In the genomic region with DNA sequence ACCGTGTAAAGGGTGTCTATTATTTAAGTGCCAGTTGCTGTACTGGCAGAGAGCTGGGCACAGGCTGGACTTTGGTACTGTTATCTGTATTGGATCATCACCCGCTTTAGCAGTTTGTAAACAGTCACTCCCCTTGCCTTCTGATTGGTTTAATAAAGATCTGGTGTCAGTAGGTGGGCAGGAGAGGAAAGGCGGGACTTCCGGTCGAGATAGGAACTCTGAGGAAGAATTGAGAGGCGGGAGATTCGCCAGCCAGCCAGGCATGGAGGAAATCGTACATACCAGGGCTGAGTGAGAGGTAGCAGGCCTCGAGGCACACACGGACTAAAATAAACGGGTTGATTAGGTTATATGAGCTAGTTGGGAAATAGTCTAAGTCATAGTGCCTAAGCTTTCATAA, we compare ENCODE assay signal across 9 mouse cellular contexts. TPM values are rescaled to one million over a fixed set of nuclear protein-coding genes. Genes with fewer than 3 reads are reported as not detected.
DNase-seq lines count a peak whose midpoint lies in the region; ATAC-seq lines count a peak whose summit lies in the region.
"Had no signal": no experiment of that assay in that cellular context is flagged by ENCODE, and none has a peak within 500 bp of the region (broad histone marks: within the 10 kb centered on the region; RNA-seq: fewer than 3 reads in every experiment).

No protein-coding gene starts in this region.

- ATAC-seq in midbrain, embryonic 14.5 days (ENCODE audit: low FRiP score, low TSS enrichment) = no peak
- no peak for ATAC-seq in midbrain, embryonic 13.5 days
- no peak for ATAC-seq in heart, embryonic 16.5 days (replicated peaks; ENCODE audit: extremely low read depth, insufficient read depth, low FRiP score)
- peak; percentile 67 for ATAC-seq in liver, embryonic 11.5 days (replicated peaks; ENCODE audit: low FRiP score)
- no peak for ATAC-seq in midbrain, embryonic 11.5 days (ENCODE audit: low FRiP score)

- H3K4me1 ChIP-seq in midbrain, embryonic 14.5 days (ENCODE audit: control insufficient read depth, insufficient read depth, low read length) = no peaks in the 10 kb centered on the region
- no peaks in the 10 kb centered on the region for H3K4me1 ChIP-seq in midbrain, embryonic 13.5 days (replicated peaks)
- H3K4me1 ChIP-seq in heart, embryonic 16.5 days (ENCODE audit: control insufficient read depth, insufficient read depth, low read length) = no peaks in the 10 kb centered on the region
- H3K4me1 ChIP-seq in liver, embryonic 11.5 days (replicated peaks; ENCODE audit: control insufficient read depth, insufficient read depth, low read length) = no peaks in the 10 kb centered on the region; the same call in 1 of the 2 replicates
- no peaks in the 10 kb centered on the region for H3K4me1 ChIP-seq in midbrain, embryonic 11.5 days (ENCODE audit: control insufficient read depth, insufficient read depth, low read length)
- H3K4me1 ChIP-seq: limb, embryonic 15.5 days had no signal

- no peak overlapping the region for H3K4me3 ChIP-seq in midbrain, embryonic 14.5 days (replicated peaks; ENCODE audit: low read depth, low read length)
- no peak overlapping the region for H3K4me3 ChIP-seq in midbrain, embryonic 13.5 days (replicated peaks)
- no peak overlapping the region for H3K4me3 ChIP-seq in heart, embryonic 16.5 days (ENCODE audit: low read length)
- H3K4me3 ChIP-seq in liver, embryonic 11.5 days (ENCODE audit: low read depth, low read length) = no peak overlapping the region
- no peak overlapping the region for H3K4me3 ChIP-seq in midbrain, embryonic 11.5 days (ENCODE audit: low read depth, low read length)
- H3K4me3 ChIP-seq: limb, embryonic 15.5 days had no signal

- H3K27me3 ChIP-seq in midbrain, embryonic 14.5 days (ENCODE audit: control insufficient read depth, insufficient read depth, low read length) = no peaks in the 10 kb centered on the region
- H3K27me3 ChIP-seq in midbrain, embryonic 13.5 days = peaks cover 9% of the 10 kb centered on the region; the same call in 1 of the 2 replicates
- no peaks in the 10 kb centered on the region for H3K27me3 ChIP-seq in heart, embryonic 16.5 days (ENCODE audit: control insufficient read depth, insufficient read depth, low read length)
- no peaks in the 10 kb centered on the region for H3K27me3 ChIP-seq in liver, embryonic 11.5 days (replicated peaks; ENCODE audit: control insufficient read depth, insufficient read depth, low read length)
- no peaks in the 10 kb centered on the region for H3K27me3 ChIP-seq in midbrain, embryonic 11.5 days (ENCODE audit: control insufficient read depth, insufficient read depth, low read length)

- WGBS in midbrain, embryonic 14.5 days = 45% methylated on average over 11 of the region's 11 CpGs
- 51% methylated on average over 11 of the region's 11 CpGs for WGBS in midbrain, embryonic 13.5 days
- 29% methylated on average over 11 of the region's 11 CpGs for WGBS in heart, embryonic 16.5 days
- 27% methylated on average over 11 of the region's 11 CpGs for WGBS in liver, embryonic 11.5 days
- 45% methylated on average over 11 of the region's 11 CpGs for WGBS in midbrain, embryonic 11.5 days

- peak; percentile 32 for DNase-seq in midbrain, embryonic 14.5 days
- peak; percentile 55 for DNase-seq in adrenal gland, adult 8-10 months
- DNase-seq in liver, embryonic 11.5 days (ENCODE audit: low spot score) = no peak
- peak; percentile 26 to 45 for DNase-seq in spleen, adult 18-20 months
- no peak for DNase-seq in midbrain, embryonic 11.5 days (ENCODE audit: low spot score, missing footprints)
- no peak for DNase-seq in frontal cortex, postnatal 14 days (ENCODE audit: low spot score in 2 of 2)

- no peak overlapping the region for H3K27ac ChIP-seq in midbrain, embryonic 14.5 days (replicated peaks; ENCODE audit: low read depth, low read length)
- no peak overlapping the region for H3K27ac ChIP-seq in midbrain, embryonic 13.5 days
- no peak overlapping the region for H3K27ac ChIP-seq in heart, embryonic 16.5 days (ENCODE audit: low read length)
- no peak overlapping the region for H3K27ac ChIP-seq in liver, embryonic 11.5 days (ENCODE audit: low read depth, low read length)
- H3K27ac ChIP-seq in midbrain, embryonic 11.5 days (ENCODE audit: low read depth, low read length) = no peak overlapping the region
- H3K27ac ChIP-seq: limb, embryonic 15.5 days had no signal

- H3K4me2 ChIP-seq in midbrain, embryonic 14.5 days (ENCODE audit: low read length) = no peak overlapping the region
- no peak overlapping the region for H3K4me2 ChIP-seq in midbrain, embryonic 13.5 days (replicated peaks)
- H3K4me2 ChIP-seq in heart, embryonic 16.5 days (ENCODE audit: low read depth, low read length) = peak overlapping the region; percentile 1; the same call in 1 of the 2 replicates
- H3K4me2 ChIP-seq in liver, embryonic 11.5 days = peak overlapping the region; percentile 48
- no peak overlapping the region for H3K4me2 ChIP-seq in midbrain, embryonic 11.5 days
- H3K4me2 ChIP-seq: limb, embryonic 15.5 days had no signal

- no peaks in the 10 kb centered on the region for H3K36me3 ChIP-seq in midbrain, embryonic 14.5 days (ENCODE audit: control insufficient read depth, insufficient read depth, low read length)
- no peaks in the 10 kb centered on the region for H3K36me3 ChIP-seq in midbrain, embryonic 13.5 days
- no peaks in the 10 kb centered on the region for H3K36me3 ChIP-seq in heart, embryonic 16.5 days (ENCODE audit: control insufficient read depth, insufficient read depth)
- no peaks in the 10 kb centered on the region for H3K36me3 ChIP-seq in liver, embryonic 11.5 days (ENCODE audit: control insufficient read depth, insufficient read depth, low read length)
- H3K36me3 ChIP-seq in midbrain, embryonic 11.5 days (ENCODE audit: control insufficient read depth, insufficient read depth, low read length) = no peaks in the 10 kb centered on the region
- H3K36me3 ChIP-seq: limb, embryonic 15.5 days had no signal

- H3K9ac ChIP-seq in midbrain, embryonic 14.5 days (replicated peaks; ENCODE audit: low read length) = no peak overlapping the region
- H3K9ac ChIP-seq in midbrain, embryonic 13.5 days (replicated peaks) = no peak overlapping the region
- H3K9ac ChIP-seq in heart, embryonic 16.5 days (ENCODE audit: low read length) = no peak overlapping the region
- H3K9ac ChIP-seq in liver, embryonic 11.5 days (ENCODE audit: low read depth, low read length) = no peak overlapping the region
- no peak overlapping the region for H3K9ac ChIP-seq in midbrain, embryonic 11.5 days (ENCODE audit: low read length)
- H3K9ac ChIP-seq: limb, embryonic 15.5 days had no signal

- H3K9me3 ChIP-seq in midbrain, embryonic 14.5 days (ENCODE audit: control insufficient read depth, low read length) = no peaks in the 10 kb centered on the region
- no peaks in the 10 kb centered on the region for H3K9me3 ChIP-seq in midbrain, embryonic 13.5 days
- peaks cover 4% of the 10 kb centered on the region; the same call in 1 of the 2 replicates for H3K9me3 ChIP-seq in heart, embryonic 16.5 days (replicated peaks; ENCODE audit: control insufficient read depth, low read length)
- H3K9me3 ChIP-seq in liver, embryonic 11.5 days (ENCODE audit: control insufficient read depth, low read length) = no peaks in the 10 kb centered on the region
- no peaks in the 10 kb centered on the region for H3K9me3 ChIP-seq in midbrain, embryonic 11.5 days (ENCODE audit: control insufficient read depth, low read length)
- H3K9me3 ChIP-seq: limb, embryonic 15.5 days had no signal

RNA-seq across cellular contexts. Expression of a gene that starts 7.7 kb away (rescaled TPM):
- 505 and 564 TPM in 2 replicates for polyA plus RNA-seq in midbrain, embryonic 14.5 days (2014; fragmentation: Nextera tagmentation; extraction: Ambion mirVana)
- polyA plus RNA-seq in midbrain, embryonic 13.5 days (2015; fragmentation: Nextera tagmentation; extraction: Ambion mirVana) = 672 and 679 TPM in 2 replicates
- 100 to 1,000 TPM; 249 to 283 (median 265) TPM for total RNA-seq in adrenal gland, adult 8-10 months (2022)
- 345 and 358 TPM in 2 replicates for polyA plus RNA-seq in heart, embryonic 16.5 days (2015; fragmentation: Nextera tagmentation; extraction: Ambion mirVana)
- 621 and 624 TPM in 2 replicates for polyA plus RNA-seq in liver, embryonic 11.5 days (2014; fragmentation: Nextera tagmentation; extraction: Ambion mirVana)
- 863 and 877 TPM in 2 replicates for polyA plus RNA-seq in midbrain, embryonic 11.5 days (2014; fragmentation: Nextera tagmentation; extraction: Ambion mirVana)

RNA-seq across cellular contexts. Expression of a gene that starts 16.1 kb away (rescaled TPM):
- not detected in 2 replicates for polyA plus RNA-seq in midbrain, embryonic 14.5 days (2014; fragmentation: Nextera tagmentation; extraction: Ambion mirVana)
- polyA plus RNA-seq in midbrain, embryonic 13.5 days (2015; fragmentation: Nextera tagmentation; extraction: Ambion mirVana) = not detected in 2 replicates
- under 1 TPM in 3 of 4 experiments, not detected in 1; 0.31 to 0.56 (median 0.41) TPM for total RNA-seq in adrenal gland, adult 8-10 months (2022)
- 0.80 and 0.84 TPM in 2 replicates for polyA plus RNA-seq in heart, embryonic 16.5 days (2015; fragmentation: Nextera tagmentation; extraction: Ambion mirVana)
- polyA plus RNA-seq in liver, embryonic 11.5 days (2014; fragmentation: Nextera tagmentation; extraction: Ambion mirVana) = not detected in 2 replicates
- polyA plus RNA-seq in midbrain, embryonic 11.5 days (2014; fragmentation: Nextera tagmentation; extraction: Ambion mirVana) = not detected in 2 replicates

RNA-seq across cellular contexts. Expression of a gene that starts 26.0 kb away (rescaled TPM):
- 11.6 and 17.7 TPM in 2 replicates for polyA plus RNA-seq in midbrain, embryonic 14.5 days (2014; fragmentation: Nextera tagmentation; extraction: Ambion mirVana)
- 8.7 and 9.2 TPM in 2 replicates for polyA plus RNA-seq in midbrain, embryonic 13.5 days (2015; fragmentation: Nextera tagmentation; extraction: Ambion mirVana)
- total RNA-seq in adrenal gland, adult 8-10 months (2022) = 10 to 100 TPM; 12.8 to 44.5 (median 22.1) TPM
- 1.4 and 2.5 TPM in 2 replicates for polyA plus RNA-seq in heart, embryonic 16.5 days (2015; fragmentation: Nextera tagmentation; extraction: Ambion mirVana)
- 0.60 and 0.83 TPM in 2 replicates for polyA plus RNA-seq in liver, embryonic 11.5 days (2014; fragmentation: Nextera tagmentation; extraction: Ambion mirVana)
- polyA plus RNA-seq in midbrain, embryonic 11.5 days (2014; fragmentation: Nextera tagmentation; extraction: Ambion mirVana) = 1.3 and 1.4 TPM in 2 replicates

RNA-seq across cellular contexts. Expression of a gene that starts 26.3 kb away (rescaled TPM):
- polyA plus RNA-seq in midbrain, embryonic 14.5 days (2014; fragmentation: Nextera tagmentation; extraction: Ambion mirVana) = not detected in 2 replicates
- not detected in 2 replicates for polyA plus RNA-seq in midbrain, embryonic 13.5 days (2015; fragmentation: Nextera tagmentation; extraction: Ambion mirVana)
- total RNA-seq in adrenal gland, adult 8-10 months (2022) = not detected
- not detected in 2 replicates for polyA plus RNA-seq in heart, embryonic 16.5 days (2015; fragmentation: Nextera tagmentation; extraction: Ambion mirVana)
- polyA plus RNA-seq in liver, embryonic 11.5 days (2014; fragmentation: Nextera tagmentation; extraction: Ambion mirVana) = not detected in 2 replicates
- not detected in 2 replicates for polyA plus RNA-seq in midbrain, embryonic 11.5 days (2014; fragmentation: Nextera tagmentation; extraction: Ambion mirVana)
- polyA plus RNA-seq: limb, embryonic 15.5 days had no signal

RNA-seq across cellular contexts. Expression of a gene that starts 36.3 kb away (rescaled TPM):
- not detected in 2 replicates for polyA plus RNA-seq in midbrain, embryonic 14.5 days (2014; fragmentation: Nextera tagmentation; extraction: Ambion mirVana)
- polyA plus RNA-seq in midbrain, embryonic 13.5 days (2015; fragmentation: Nextera tagmentation; extraction: Ambion mirVana) = not detected in 2 replicates
- not detected for total RNA-seq in adrenal gland, adult 8-10 months (2022)
- polyA plus RNA-seq in heart, embryonic 16.5 days (2015; fragmentation: Nextera tagmentation; extraction: Ambion mirVana) = not detected in 2 replicates
- polyA plus RNA-seq in liver, embryonic 11.5 days (2014; fragmentation: Nextera tagmentation; extraction: Ambion mirVana) = not detected in 2 replicates
- not detected in 2 replicates for polyA plus RNA-seq in midbrain, embryonic 11.5 days (2014; fragmentation: Nextera tagmentation; extraction: Ambion mirVana)
- polyA plus RNA-seq: limb, embryonic 15.5 days had no signal

Comparison
In these comparisons a context has a peak if more than half of its experiments do, and no peak if none do; other contexts are left out.
1. DNase-seq: peak in midbrain, embryonic 14.5 days (single experiment), adrenal gland, adult 8-10 months (single experiment) and spleen, adult 18-20 months (2 of 2); none in liver, embryonic 11.5 days (single experiment), midbrain, embryonic 11.5 days (single experiment) and frontal cortex, postnatal 14 days (0 of 2).
2. H3K4me2 ChIP-seq: peak in heart, embryonic 16.5 days (single experiment) and liver, embryonic 11.5 days (single experiment); none in midbrain, embryonic 14.5 days (single experiment), midbrain, embryonic 13.5 days (single experiment) and midbrain, embryonic 11.5 days (single experiment).